ENCODE assay signal across 25 mouse cellular contexts in the genomic region with DNA sequence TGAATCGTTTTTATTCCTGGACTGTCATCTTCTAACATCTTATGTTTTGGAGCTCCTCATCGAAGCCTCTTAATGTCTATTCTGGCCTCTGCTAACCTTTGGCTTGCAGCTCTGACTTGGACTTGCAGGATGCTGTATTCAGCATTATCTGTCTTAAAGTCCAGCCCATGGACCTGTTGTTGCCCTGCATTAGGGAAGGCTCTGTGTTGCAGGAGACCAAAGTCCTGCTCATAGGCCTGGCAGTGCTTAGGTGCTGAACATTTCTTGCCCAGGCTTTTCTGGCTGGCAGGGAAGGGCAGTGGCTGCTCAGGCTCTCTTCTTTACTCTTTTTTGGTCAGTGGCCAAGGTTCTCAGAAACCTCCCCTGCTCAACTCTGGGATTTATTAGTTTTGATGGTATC. TPM values are rescaled to one million over a fixed set of nuclear protein-coding genes. Genes with fewer than 3 reads are reported as not detected.
A peak's percentile ranks its signal among the peaks of the same experiment; 100 is the strongest.
DNase-seq lines count a peak whose midpoint lies in the region; ATAC-seq lines count a peak whose summit lies in the region.
"Had no signal": no experiment of that assay in that cellular context is flagged by ENCODE, and none has a peak within 500 bp of the region (broad histone marks: within the 10 kb centered on the region; RNA-seq: fewer than 3 reads in every experiment).

No protein-coding gene starts in this region.

- no peaks in the 10 kb centered on the region for H3K27me3 ChIP-seq in midbrain, embryonic 13.5 days
- H3K27me3 ChIP-seq: forebrain, embryonic 15.5 days; limb, embryonic 12.5 days; liver, embryonic 13.5 days; lung, embryonic 15.5 days; stomach, embryonic 15.5 days had no signal

- no peaks in the 10 kb centered on the region for H3K4me1 ChIP-seq in midbrain, embryonic 13.5 days (replicated peaks)
- H3K4me1 ChIP-seq: forebrain, embryonic 15.5 days; heart, embryonic 10.5 days; hindbrain, embryonic 10.5 days; limb, embryonic 12.5 days; lung, embryonic 15.5 days; midbrain, embryonic 12.5 days; stomach, embryonic 15.5 days had no signal

- peak; percentile 40 for DNase-seq in heart, adult 11 months
- DNase-seq in heart, adult 9 months (ENCODE audit: low spot score in 2 of 2): no peak
- peak; percentile 35 for DNase-seq in testis, postnatal 10 days (ENCODE audit: low spot score)
- DNase-seq in testis, postnatal 14 days (ENCODE audit: low spot score): no peak
- peak; percentile 70 to 92 for DNase-seq in kidney, postnatal 25 days
- DNase-seq in left cerebral cortex, adult 9 months (ENCODE audit: low spot score in 2 of 2): no peak
- DNase-seq: adrenal gland, postnatal 14 days; cerebellum, adult 18-20 months; cerebellum, postnatal 25 days; embryo, embryonic 11 days; liver, embryonic 13.5 days had no signal

- no peak overlapping the region for H3K4me2 ChIP-seq in midbrain, embryonic 13.5 days (replicated peaks)
- H3K4me2 ChIP-seq: forebrain, embryonic 15.5 days; limb, embryonic 12.5 days; liver, embryonic 13.5 days; lung, embryonic 15.5 days; midbrain, embryonic 12.5 days; stomach, embryonic 15.5 days had no signal

- H3K4me3 ChIP-seq in midbrain, embryonic 13.5 days (replicated peaks): no peak overlapping the region
- H3K4me3 ChIP-seq: forebrain, embryonic 15.5 days; heart, embryonic 10.5 days; hindbrain, embryonic 10.5 days; limb, embryonic 12.5 days; liver, embryonic 13.5 days; lung, embryonic 15.5 days; midbrain, embryonic 12.5 days; myocyte; stomach, embryonic 15.5 days had no signal

- H3K9me3 ChIP-seq in midbrain, embryonic 13.5 days: no peaks in the 10 kb centered on the region
- H3K9me3 ChIP-seq: forebrain, embryonic 15.5 days; heart, embryonic 10.5 days; hindbrain, embryonic 10.5 days; liver, embryonic 13.5 days; lung, embryonic 15.5 days; midbrain, embryonic 12.5 days; stomach, embryonic 15.5 days had no signal

- no peaks in the 10 kb centered on the region for H3K36me3 ChIP-seq in midbrain, embryonic 13.5 days
- H3K36me3 ChIP-seq: forebrain, embryonic 15.5 days; heart, embryonic 10.5 days; hindbrain, embryonic 10.5 days; limb, embryonic 12.5 days; liver, embryonic 13.5 days; lung, embryonic 15.5 days; midbrain, embryonic 12.5 days; stomach, embryonic 15.5 days had no signal

- H3K9ac ChIP-seq in midbrain, embryonic 13.5 days (replicated peaks): no peak overlapping the region
- H3K9ac ChIP-seq: forebrain, embryonic 15.5 days; limb, embryonic 12.5 days; liver, embryonic 13.5 days; lung, embryonic 15.5 days; midbrain, embryonic 12.5 days; stomach, embryonic 15.5 days had no signal

- ATAC-seq in inflammation-experienced regulatory T-cells, adult 6 months: no peak
- no peak for ATAC-seq in midbrain, embryonic 13.5 days
- ATAC-seq: forebrain, embryonic 15.5 days had no signal

- H3K27ac ChIP-seq in midbrain, embryonic 13.5 days: no peak overlapping the region
- H3K27ac ChIP-seq: forebrain, embryonic 15.5 days; heart, embryonic 10.5 days; hindbrain, embryonic 10.5 days; limb, embryonic 12.5 days; liver, embryonic 13.5 days; lung, embryonic 15.5 days; midbrain, embryonic 12.5 days; stomach, embryonic 15.5 days had no signal

- 95% methylated on average over 2 of the region's 2 CpGs for WGBS in midbrain, embryonic 13.5 days

RNA-seq across cellular contexts. Expression of gene Erich4, which starts 8.5 kb away (rescaled TPM):
- not detected for polyA plus RNA-seq in inflammation-experienced regulatory T-cells, adult 6 months (2017; shearing (Covaris generic))
- polyA plus RNA-seq in midbrain, embryonic 13.5 days (2015; fragmentation: Nextera tagmentation; extraction: Ambion mirVana): not detected in 2 replicates
- polyA plus RNA-seq: embryonic facial prominence, embryonic 14.5 days; forebrain, embryonic 15.5 days; heart, embryonic 10.5 days; hindbrain, embryonic 10.5 days; limb, embryonic 12.5 days; lung, embryonic 15.5 days; midbrain, embryonic 12.5 days; myocyte; neural tube, embryonic 14.5 days; thymus, postnatal 0 days; urinary bladder, adult 2 months had no signal

RNA-seq across cellular contexts. Expression of gene Dmac2, which starts 12.0 kb away (rescaled TPM):
- polyA plus RNA-seq in inflammation-experienced regulatory T-cells, adult 6 months (2017; shearing (Covaris generic)): 10 to 100 TPM; 27.1 to 55.4 (median 47.5) TPM
- 31.5 and 34.2 TPM in 2 replicates for polyA plus RNA-seq in midbrain, embryonic 13.5 days (2015; fragmentation: Nextera tagmentation; extraction: Ambion mirVana)

RNA-seq across cellular contexts. Expression of gene B3gnt8, which starts 19.3 kb away (rescaled TPM):
- polyA plus RNA-seq in inflammation-experienced regulatory T-cells, adult 6 months (2017; shearing (Covaris generic)): under 1 TPM in 2 of 3 experiments, not detected in 1; 0.40 to 0.45 TPM
- polyA plus RNA-seq in midbrain, embryonic 13.5 days (2015; fragmentation: Nextera tagmentation; extraction: Ambion mirVana): 0.55 and 0.57 TPM in 2 replicates

RNA-seq across cellular contexts. Expression of gene Bckdha, which starts 51.6 kb away (rescaled TPM):
- 10 to 100 TPM; 10.5 to 16.7 (median 15.5) TPM for polyA plus RNA-seq in inflammation-experienced regulatory T-cells, adult 6 months (2017; shearing (Covaris generic))
- polyA plus RNA-seq in midbrain, embryonic 13.5 days (2015; fragmentation: Nextera tagmentation; extraction: Ambion mirVana): 47.9 and 50.5 TPM in 2 replicates

RNA-seq across cellular contexts. Expression of gene Exosc5, which starts 51.8 kb away (rescaled TPM):
- polyA plus RNA-seq in inflammation-experienced regulatory T-cells, adult 6 months (2017; shearing (Covaris generic)): 100 to 1,000 TPM in 2 of 3 experiments, 10 to 100 TPM in 1; 65.5 to 124 (median 103) TPM
- 44.2 and 44.8 TPM in 2 replicates for polyA plus RNA-seq in midbrain, embryonic 13.5 days (2015; fragmentation: Nextera tagmentation; extraction: Ambion mirVana)

Comparison
In these comparisons a context has a peak if more than half of its experiments do, and no peak if none do; other contexts are left out.
1. DNase-seq: peak in heart, adult 11 months (single experiment), testis, postnatal 10 days (single experiment) and kidney, postnatal 25 days (2 of 2); none in heart, adult 9 months (0 of 2), testis, postnatal 14 days (single experiment) and left cerebral cortex, adult 9 months (0 of 2).